Mouse (Mus musculus) left cerebral cortex, postnatal 14 days (tissue): Measurements from ENCODE around the gene Ccdc107. TPM values are rescaled to one million over a fixed set of nuclear protein-coding genes. Genes with fewer than 3 reads are reported as not detected.
A peak's percentile ranks its signal among the peaks of the same experiment; 100 is the strongest.

Experiments used
- DNase-seq, 2 experiments: peaks; one replicate each; pipeline ENCODE4 v3.0.0; 2021 to 2022; ENCODE audit warnings: low spot score in 2 of 2, mixed read lengths in 1 of 2
- intact Hi-C: fragments of 180-260 bp; cut with DNase I; formaldehyde crosslinking; loops from one replicate; pipeline ENCODE4 v1.15.1; 2025
- total RNA-seq, 2 experiments: library from RNA; stranded (reverse); gene quantifications; 2 replicates each; pipeline ENCODE4 v1.2.3; 2021

Gene Ccdc107
- total RNA-seq, 2 experiments from 2014 or later: 23.0 to 29.0 TPM

DNA sequence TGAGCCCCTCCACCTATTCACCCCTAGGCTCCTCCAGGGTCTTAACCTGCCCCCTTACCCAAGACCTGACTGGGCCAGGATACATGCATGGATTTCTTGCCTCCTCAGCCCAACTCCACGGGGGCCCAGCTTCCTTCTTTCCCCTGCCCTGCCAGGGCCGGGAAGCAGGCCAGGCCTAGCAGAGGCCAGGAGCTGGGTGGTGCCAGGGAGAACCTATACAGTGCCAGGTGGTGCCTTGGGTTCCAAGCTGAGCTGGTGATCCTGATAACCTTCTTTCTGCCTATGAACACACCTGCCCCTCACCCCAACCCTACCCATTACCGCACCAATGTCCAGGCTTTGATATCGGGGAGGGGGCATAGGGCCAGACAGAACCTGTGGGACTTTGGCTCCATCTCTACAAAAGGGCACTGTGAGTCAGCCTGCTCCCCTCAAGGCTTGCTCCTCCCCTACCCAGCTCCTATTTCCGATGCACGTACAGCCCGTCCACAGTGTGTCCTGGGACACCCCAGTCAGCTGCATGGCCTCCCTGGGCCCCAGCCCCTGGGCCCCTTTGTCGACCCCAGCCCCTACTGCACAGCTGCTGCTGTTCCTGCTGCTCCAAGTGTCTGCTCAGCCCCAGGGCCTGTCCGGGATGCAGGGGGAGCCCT, 14.0 kb downstream of the Ccdc107 start, which contains the start of gene Car9:
Gene Car9 (plus strand): TSS at position 431 of the 650 bp plus-strand sequence.
- intact Hi-C loops: no loop called here
- DNase-seq: no peak

DNA sequence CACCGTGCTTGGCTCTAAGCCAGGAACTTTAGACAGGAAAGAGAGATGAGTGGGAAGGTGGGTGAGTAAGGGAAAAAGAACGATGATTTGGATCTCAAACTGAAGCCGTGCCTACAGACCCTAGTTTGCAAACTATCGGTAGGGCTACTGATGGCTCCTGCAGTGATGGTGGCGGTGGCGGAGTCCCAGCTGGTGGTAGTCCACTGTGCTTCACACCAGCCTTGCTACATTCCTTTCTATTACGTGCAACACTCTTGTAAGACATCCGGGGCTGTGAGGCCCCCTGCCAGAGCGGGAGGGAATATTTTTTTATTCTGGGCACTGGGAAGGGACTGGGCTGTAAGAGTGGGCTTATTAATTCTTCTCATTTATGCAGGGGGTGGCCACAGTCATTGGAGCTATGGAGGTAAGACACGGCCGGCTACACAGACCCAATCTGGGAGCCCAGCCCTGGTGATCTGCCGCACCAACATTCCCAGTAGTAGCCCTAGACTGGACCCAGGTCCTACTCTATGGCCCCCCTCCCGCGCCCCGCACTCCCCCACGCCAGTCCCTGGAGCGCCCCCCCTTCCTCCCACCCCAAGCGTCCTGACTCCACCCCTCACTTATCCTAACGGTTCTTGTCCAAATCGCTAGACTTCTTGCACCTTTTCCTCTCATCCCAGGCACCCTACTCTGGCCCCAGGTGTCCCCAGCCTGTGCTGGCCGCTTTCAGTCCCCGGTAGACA, 15.4 kb downstream of the Ccdc107 start:
- no peak for DNase-seq
- intact Hi-C loops: no loop called here

GRCm38 (mm10) chr4:43508666-43508997, 15.9 kb downstream of the Ccdc107 start:
- intact Hi-C loops: no loop called here
- no peak for DNase-seq

DNA sequence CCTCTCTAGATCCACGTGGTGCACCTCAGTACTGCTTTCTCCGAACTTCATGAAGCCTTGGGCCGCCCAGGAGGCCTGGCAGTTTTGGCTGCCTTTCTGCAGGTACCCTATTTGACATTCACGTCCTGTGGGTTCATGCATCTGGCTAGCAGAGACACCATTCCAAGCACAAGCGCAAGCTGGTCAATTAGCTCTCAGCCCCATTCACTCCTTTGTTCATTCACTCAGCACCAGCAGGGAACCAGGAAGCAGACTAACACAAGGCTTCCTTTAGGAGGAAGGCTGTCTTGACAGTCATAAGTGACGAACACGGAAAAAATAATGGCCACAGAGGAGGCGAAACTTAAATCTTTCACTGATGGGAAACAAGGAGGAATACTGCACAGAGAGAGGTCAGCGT, 16.4 kb downstream of the Ccdc107 start:
- no peak for DNase-seq
- intact Hi-C loops: no loop called here

GRCm38 (mm10) chr4:43511675-43512454, 19.2 kb downstream of the Ccdc107 start:
- intact Hi-C loops: no loop called here
- no peak for DNase-seq

DNA sequence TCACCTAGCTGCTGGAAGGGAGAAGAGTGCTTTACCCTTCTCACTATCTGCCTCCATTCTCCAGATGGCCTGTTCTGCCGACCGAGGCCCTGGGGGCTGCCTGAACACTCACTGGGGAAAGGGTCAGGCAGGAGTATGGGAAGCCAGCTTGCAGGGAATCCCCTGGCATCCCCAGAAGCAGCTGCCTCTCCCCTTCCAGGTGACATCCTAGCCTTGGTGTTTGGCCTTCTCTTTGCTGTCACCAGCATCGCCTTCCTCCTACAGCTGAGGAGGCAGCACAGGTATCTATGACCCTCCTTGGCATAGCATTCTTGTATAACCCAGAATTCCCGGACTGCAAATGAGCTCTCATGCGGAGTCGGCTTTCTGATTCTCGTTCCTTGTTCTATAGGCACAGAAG, 20.0 kb downstream of the Ccdc107 start:
- intact Hi-C loops: no loop called here
- DNase-seq: no peak

DNA sequence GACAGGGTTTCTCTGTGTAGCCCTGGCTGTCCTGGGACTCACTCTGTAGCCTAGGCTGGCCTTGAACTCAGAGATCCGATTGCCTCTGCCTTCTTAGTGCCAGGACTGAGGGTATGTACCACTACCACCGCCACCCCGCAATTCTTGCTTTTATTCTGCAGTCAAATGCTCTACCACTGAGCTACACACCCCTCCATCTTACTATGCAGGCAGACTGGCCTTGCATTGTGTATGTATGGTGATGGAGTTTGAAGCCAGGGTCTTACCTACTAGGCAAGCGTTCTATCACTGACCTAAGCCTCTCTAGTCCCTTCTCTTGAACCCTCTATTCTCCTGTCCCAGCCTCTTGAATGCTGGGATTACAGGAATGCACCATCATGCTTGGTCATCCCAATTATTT, 20.6 kb downstream of the Ccdc107 start:
- no peak for DNase-seq
- intact Hi-C loops: no loop called here

DNA sequence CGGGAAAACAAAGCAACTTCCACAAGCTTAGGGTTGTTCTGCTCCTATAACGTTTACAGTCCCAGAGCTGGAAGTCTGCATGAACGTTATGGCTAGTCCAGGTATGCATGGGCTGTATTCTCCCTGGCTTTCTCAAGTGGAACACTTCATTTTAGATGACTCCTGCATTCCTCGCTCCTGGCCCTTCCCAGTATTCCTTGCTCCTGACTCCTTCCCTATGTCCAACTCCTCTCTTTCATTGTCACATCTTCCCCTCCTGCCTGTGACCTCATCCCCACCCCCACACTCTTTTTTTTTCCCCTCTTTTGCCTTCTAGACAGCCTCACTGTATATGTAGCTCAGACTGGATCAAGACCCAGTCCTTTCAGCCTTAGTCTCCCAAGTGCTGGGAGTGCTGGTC, 21.1 kb downstream of the Ccdc107 start:
- intact Hi-C loops: no loop called here
- DNase-seq: no peak

DNA sequence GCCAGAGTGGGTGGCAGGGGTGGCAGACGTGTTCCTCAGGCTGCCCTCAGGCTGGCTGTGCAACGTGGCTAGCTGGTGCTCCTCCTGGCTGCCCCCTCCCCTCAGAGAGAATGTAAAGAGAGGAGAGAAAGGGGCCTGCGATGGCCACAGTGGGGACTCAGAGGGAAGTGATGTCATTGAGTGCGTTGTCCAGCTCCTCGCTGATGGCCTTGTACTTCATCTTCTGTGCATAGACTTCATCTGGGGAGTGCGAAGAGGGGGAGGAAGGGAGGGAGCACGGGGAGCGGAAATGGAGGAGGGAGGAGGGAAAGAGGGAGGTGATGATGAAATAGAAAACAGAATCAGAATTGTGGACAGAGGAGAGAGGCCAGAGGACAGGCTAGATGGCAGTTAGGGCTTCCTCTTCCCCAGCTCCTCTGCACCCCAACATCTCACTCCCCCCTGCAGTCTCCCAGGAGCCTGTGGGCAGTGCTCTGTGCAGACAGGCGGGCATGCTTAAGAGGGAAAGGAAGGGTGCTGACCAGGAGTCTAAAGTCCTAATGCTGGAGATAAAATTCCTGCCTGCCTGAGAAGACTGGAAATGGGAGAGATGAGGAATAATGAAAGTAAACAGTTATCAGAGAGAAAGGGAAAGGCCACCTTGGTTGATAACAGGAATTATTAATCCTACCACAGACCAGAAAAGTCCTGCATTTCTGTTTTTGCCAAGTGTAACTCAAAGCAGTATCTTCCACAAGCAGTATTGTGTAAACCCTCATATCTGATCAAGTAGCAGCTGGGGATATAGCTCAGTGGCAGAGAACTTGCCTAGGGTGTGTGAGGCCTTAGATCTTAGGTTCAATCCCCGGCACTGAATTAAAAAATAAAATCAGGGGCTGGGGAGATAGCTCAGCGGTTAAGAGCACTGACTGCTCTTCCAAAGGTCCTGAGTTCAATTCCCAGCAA, 23.3 kb downstream of the Ccdc107 start:
- intact Hi-C loops: no loop called here
- no peak for DNase-seq

DNA sequence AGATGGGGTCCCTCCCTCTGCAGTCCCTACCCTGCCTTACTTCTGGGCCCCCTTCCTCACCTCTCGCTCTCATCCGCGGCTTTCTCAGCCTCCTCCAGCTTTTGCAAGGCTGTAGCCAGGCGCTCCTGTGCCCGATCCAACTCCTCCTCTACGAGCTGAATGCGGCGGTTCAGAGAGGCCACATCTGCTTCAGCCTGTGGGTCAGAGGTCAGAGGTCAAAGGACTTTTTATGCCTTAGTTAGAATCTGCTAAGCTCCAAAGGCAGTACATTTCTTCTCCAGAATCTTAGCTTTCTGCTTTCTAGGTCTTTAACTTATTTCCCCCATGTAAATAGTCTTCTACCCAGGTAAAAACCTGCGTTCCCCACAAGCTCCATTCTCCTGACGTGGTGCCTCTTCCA, 26.9 kb downstream of the Ccdc107 start:
- no peak for DNase-seq
- intact Hi-C loops: no loop called here

DNA sequence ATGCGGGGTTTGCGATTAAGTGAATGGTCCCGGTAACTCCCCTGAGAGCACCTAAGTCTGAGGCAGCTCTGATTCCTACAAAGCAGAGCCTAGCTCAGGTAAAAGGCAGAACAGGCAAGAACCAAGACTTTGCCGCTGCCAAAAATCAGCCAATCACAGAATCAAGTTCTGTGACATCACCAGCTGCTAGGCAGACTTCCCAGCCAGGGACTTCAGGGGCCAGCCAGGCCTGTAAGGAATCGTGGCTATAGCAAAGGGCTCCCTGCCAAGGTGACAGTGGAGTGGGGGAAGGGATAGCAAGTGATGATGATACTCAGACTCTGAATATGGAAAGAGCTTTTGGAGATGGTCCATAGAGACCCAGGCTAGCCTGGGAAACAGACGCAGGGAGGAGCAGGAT, 27.3 kb downstream of the Ccdc107 start:
- intact Hi-C loops: no loop called here
- DNase-seq: peak; percentile 87 to 92

- DNase-seq: peak in 1 of 2 experiments; percentile 39
- intact Hi-C loops: no loop called here
Observed at GRCm38 (mm10) chr4:43527880-43528279, 35.2 kb downstream of the Ccdc107 start.

GRCm38 (mm10) chr4:43528487-43528886, 35.8 kb downstream of the Ccdc107 start:
- no peak for DNase-seq
- intact Hi-C loops: no loop called here

DNA sequence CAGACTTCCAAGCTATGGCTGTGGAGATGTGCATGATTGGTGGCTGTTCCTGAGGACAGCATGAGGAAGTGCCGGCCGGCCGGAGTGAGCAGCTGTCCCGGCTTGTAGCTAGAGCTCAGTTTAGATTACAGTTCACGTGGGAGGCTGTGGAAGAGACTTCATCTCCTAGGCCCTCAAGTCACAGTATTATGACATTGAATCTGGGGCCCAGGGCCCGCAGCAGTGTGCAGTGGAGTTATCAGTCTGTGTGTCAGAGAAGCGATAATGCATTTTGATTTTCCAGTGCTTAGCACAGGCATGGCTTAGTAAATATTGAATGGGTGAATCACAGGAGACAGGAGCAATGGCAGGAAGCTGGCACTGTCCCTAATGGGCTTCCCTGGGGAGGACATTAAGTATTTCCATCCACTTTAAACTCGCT, 37.4 kb downstream of the Ccdc107 start:
- intact Hi-C loops: no loop called here
- peak in 1 of 2 experiments; percentile 22 for DNase-seq

- DNase-seq: peak; percentile 84 to 88
- intact Hi-C loops: no loop called here
Observed at GRCm38 (mm10) chr4:43530581-43530980, 37.9 kb downstream of the Ccdc107 start.

DNA sequence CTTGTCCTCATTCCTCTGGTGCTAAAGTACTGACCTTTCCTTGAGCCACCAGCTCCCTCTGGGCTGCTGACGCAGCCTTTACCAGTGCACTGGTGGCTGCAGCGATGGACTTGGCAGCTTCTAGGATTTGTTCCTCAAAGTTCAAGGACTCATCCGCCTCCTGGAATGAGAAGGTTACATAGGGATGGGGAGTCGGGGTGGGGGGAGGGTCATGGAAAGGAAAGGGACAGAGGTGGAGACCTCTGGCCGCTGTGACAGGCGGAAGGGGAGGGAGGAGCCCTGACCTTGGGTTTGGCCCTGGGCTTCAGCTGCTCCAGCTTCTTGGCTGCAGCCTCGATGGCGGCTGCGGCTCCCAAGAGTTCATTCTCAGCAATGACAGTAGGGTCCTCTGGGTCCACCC, 40.6 kb downstream of the Ccdc107 start:
- intact Hi-C loops: no loop called here
- DNase-seq: no peak

- no peak for DNase-seq
- intact Hi-C loops: no loop called here
Observed at GRCm38 (mm10) chr4:43535628-43536027, 42.9 kb downstream of the Ccdc107 start.

DNA sequence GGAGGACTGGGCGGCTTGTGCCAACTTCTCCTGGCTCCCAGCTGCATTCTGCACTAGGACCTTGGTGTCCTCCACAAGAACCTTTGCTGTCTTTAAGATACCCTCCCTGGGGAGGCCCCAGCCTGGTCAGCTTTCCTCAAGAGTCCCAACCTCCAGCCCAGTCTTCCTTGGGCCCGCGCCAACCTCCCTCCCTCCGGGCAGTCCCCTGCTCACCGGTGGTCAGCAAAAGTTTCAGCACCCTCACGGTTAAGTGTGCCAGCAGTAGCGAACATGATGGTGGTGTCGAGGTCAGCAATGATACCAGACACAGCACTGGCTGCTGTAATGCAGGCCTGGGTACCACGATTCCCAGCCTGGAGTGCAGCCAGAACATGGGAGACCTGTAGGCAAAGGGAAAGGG, 43.3 kb downstream of the Ccdc107 start:
- no peak for DNase-seq
- intact Hi-C loops: no loop called here

- DNase-seq: no peak
- intact Hi-C loops: no loop called here
Observed at GRCm38 (mm10) chr4:43542044-43542443, 49.3 kb downstream of the Ccdc107 start.
